ENCODE assay signal across 33 mouse cellular contexts in the genomic region with DNA sequence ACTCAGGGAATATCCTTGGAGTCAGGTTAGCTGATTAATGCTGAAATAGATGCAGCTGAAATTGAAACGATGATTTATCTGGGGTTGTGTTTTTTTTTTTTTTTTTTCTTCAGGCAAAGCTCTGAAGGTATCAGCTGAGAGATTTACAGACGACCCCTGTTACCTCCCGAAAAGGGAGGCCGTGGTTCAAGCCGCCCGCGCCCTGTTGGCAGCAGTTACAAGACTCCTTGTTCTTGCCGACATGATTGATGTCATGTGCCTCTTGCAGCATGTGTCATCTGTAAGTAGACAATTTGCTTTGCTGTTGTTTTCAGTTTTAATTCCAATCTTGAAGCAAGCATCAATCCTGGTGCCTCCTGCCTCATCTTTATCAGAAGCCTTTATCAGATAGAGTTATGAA.
DNase-seq lines count a peak whose midpoint lies in the region; ATAC-seq and TF ChIP-seq lines count a peak whose summit lies in the region.
"Had no signal": no experiment of that assay in that cellular context is flagged by ENCODE, and none has a peak within 500 bp of the region (broad histone marks: within the 10 kb centered on the region; RNA-seq: fewer than 3 reads in every experiment).

No protein-coding gene starts in this region.

- H3K4me2 ChIP-seq in hindbrain, embryonic 16.5 days (ENCODE audit: low read length): peak overlapping the region; percentile 17; the same call in 1 of the 2 replicates
- no peak overlapping the region for H3K4me2 ChIP-seq in hindbrain, embryonic 12.5 days (replicated peaks)
- H3K4me2 ChIP-seq: embryonic facial prominence, embryonic 15.5 days; forebrain, embryonic 12.5 days; heart, embryonic 11.5 days; hindbrain, embryonic 13.5 days; neural tube, embryonic 15.5 days had no signal

- no peak overlapping the region for H3K9ac ChIP-seq in hindbrain, embryonic 16.5 days (ENCODE audit: low read depth, low read length)
- no peak overlapping the region for H3K9ac ChIP-seq in hindbrain, embryonic 12.5 days
- H3K9ac ChIP-seq: embryonic facial prominence, embryonic 15.5 days; forebrain, embryonic 12.5 days; forebrain, postnatal 0 days; hindbrain, embryonic 13.5 days; liver, embryonic 14.5 days; neural tube, embryonic 15.5 days had no signal

- no peak for ATAC-seq in hindbrain, embryonic 16.5 days
- no peak for ATAC-seq in hindbrain, embryonic 12.5 days (ENCODE audit: low FRiP score)
- ATAC-seq: forebrain, postnatal 0 days; intestine, postnatal 0 days had no signal

- no peak for TF ChIP-seq POLR2A in kidney, adult 2 months (IDR thresholded peaks at IDR 0.05; ENCODE audit: low read depth, low read length)

- H3K4me1 ChIP-seq in hindbrain, embryonic 16.5 days (ENCODE audit: control insufficient read depth, insufficient read depth, low read depth, low read length): no peaks in the 10 kb centered on the region
- no peaks in the 10 kb centered on the region for H3K4me1 ChIP-seq in hindbrain, embryonic 12.5 days
- H3K4me1 ChIP-seq in kidney, adult 2 months (ENCODE audit: control insufficient read depth, insufficient read depth, low read length): no peaks in the 10 kb centered on the region
- H3K4me1 ChIP-seq: embryonic facial prominence, embryonic 10.5 days; embryonic facial prominence, embryonic 15.5 days; forebrain, embryonic 12.5 days; hindbrain, embryonic 13.5 days; neural tube, embryonic 15.5 days had no signal

- no peaks in the 10 kb centered on the region for H3K27me3 ChIP-seq in hindbrain, embryonic 16.5 days (replicated peaks; ENCODE audit: control insufficient read depth, insufficient read depth, low read length)
- no peaks in the 10 kb centered on the region for H3K27me3 ChIP-seq in hindbrain, embryonic 12.5 days
- H3K27me3 ChIP-seq in kidney, adult 2 months (replicated peaks; ENCODE audit: control insufficient read depth, insufficient read depth, low read length): no peaks in the 10 kb centered on the region
- H3K27me3 ChIP-seq: embryonic facial prominence, embryonic 15.5 days; forebrain, embryonic 12.5 days; hindbrain, embryonic 13.5 days; neural tube, embryonic 15.5 days had no signal

- no peaks in the 10 kb centered on the region for H3K9me3 ChIP-seq in hindbrain, embryonic 16.5 days (ENCODE audit: control insufficient read depth, low read length)
- H3K9me3 ChIP-seq in hindbrain, embryonic 12.5 days (replicated peaks): no peaks in the 10 kb centered on the region
- H3K9me3 ChIP-seq: embryonic facial prominence, embryonic 10.5 days; embryonic facial prominence, embryonic 15.5 days; forebrain, embryonic 12.5 days; neural tube, embryonic 15.5 days had no signal

- TF ChIP-seq CTCF in kidney, adult 2 months (conservative IDR thresholded peaks at IDR 0.05; ENCODE audit: insufficient read depth, insufficient read length, low read depth, low read length): no peak

- 75% methylated on average over 8 of the region's 8 CpGs for WGBS in hindbrain, embryonic 16.5 days
- WGBS in hindbrain, embryonic 12.5 days: 79% methylated on average over 8 of the region's 8 CpGs
- 29% methylated on average over 8 of the region's 8 CpGs for WGBS in kidney, adult 2 months

- no peaks in the 10 kb centered on the region for H3K36me3 ChIP-seq in hindbrain, embryonic 16.5 days (ENCODE audit: control insufficient read depth, insufficient read depth, low read length)
- H3K36me3 ChIP-seq in hindbrain, embryonic 12.5 days: no peaks in the 10 kb centered on the region
- no peaks in the 10 kb centered on the region for H3K36me3 ChIP-seq in kidney, adult 2 months (ENCODE audit: control insufficient read depth, insufficient read depth, low read length)
- H3K36me3 ChIP-seq: embryonic facial prominence, embryonic 10.5 days; embryonic facial prominence, embryonic 15.5 days; forebrain, embryonic 12.5 days; hindbrain, embryonic 13.5 days; neural tube, embryonic 15.5 days had no signal

- H3K27ac ChIP-seq in hindbrain, embryonic 16.5 days (ENCODE audit: low read depth, low read length): no peak overlapping the region
- no peak overlapping the region for H3K27ac ChIP-seq in hindbrain, embryonic 12.5 days
- no peak overlapping the region for H3K27ac ChIP-seq in kidney, adult 2 months (ENCODE audit: insufficient read depth, low read depth, low read length)
- H3K27ac ChIP-seq: embryonic facial prominence, embryonic 10.5 days; embryonic facial prominence, embryonic 15.5 days; forebrain, embryonic 12.5 days; hindbrain, embryonic 13.5 days; liver, embryonic 14.5 days; macrophage; neural tube, embryonic 15.5 days; stomach, postnatal 0 days had no signal

- H3K4me3 ChIP-seq in hindbrain, embryonic 16.5 days (ENCODE audit: low read length): no peak overlapping the region
- no peak overlapping the region for H3K4me3 ChIP-seq in hindbrain, embryonic 12.5 days
- H3K4me3 ChIP-seq in kidney, adult 2 months (ENCODE audit: insufficient read depth, low read depth, low read length): no peak overlapping the region
- H3K4me3 ChIP-seq: embryonic facial prominence, embryonic 10.5 days; embryonic facial prominence, embryonic 15.5 days; forebrain, embryonic 12.5 days; hindbrain, embryonic 13.5 days; neural tube, embryonic 15.5 days had no signal

- DNase-seq in adrenal gland, adult 2 months: peak; percentile 41
- DNase-seq in adrenal gland, adult 18-20 months (ENCODE audit: low spot score in 2 of 2): no peak
- DNase-seq in kidney, postnatal 4 days: peak; percentile 12 to 17
- DNase-seq in kidney, adult 2 months: no peak
- peak; percentile 33 for DNase-seq in skeletal muscle tissue, adult 2 months (ENCODE audit: low read depth, low spot score)
- DNase-seq in urinary bladder, postnatal 14 days (ENCODE audit: low spot score): no peak
- DNase-seq: cerebellum, adult 11-12 months; cerebellum, adult 9-11 months; forebrain, postnatal 0 days; gastrocnemius, postnatal 14 days; heart, adult 18-20 months; heart, postnatal 36 days; layer of hippocampus, adult 9-11 months; liver; lung, adult 2 months; lung, postnatal 10 days; midbrain, embryonic 14.5 days; retina, postnatal 1 day; right cerebral cortex, postnatal 25 days; thymus, adult 18-20 months; thymus, postnatal 25 days had no signal

Comparison
In these comparisons a context has a peak if more than half of its experiments do, and no peak if none do; other contexts are left out.
1. DNase-seq: peak in adrenal gland, adult 2 months (single experiment), kidney, postnatal 4 days (2 of 2) and skeletal muscle tissue, adult 2 months (single experiment); none in adrenal gland, adult 18-20 months (0 of 2), kidney, adult 2 months (single experiment) and urinary bladder, postnatal 14 days (single experiment).